30 mouse cellular contexts compared by ENCODE assay signal in genomic region chrX:8002971-8003370, GRCm38 (mm10). TPM values are rescaled to one million over a fixed set of nuclear protein-coding genes. Genes with fewer than 3 reads are reported as not detected.
DNase-seq lines count a peak whose midpoint lies in the region; ATAC-seq and TF ChIP-seq lines count a peak whose summit lies in the region.
"Had no signal": no experiment of that assay in that cellular context is flagged by ENCODE, and none has a peak within 500 bp of the region (broad histone marks: within the 10 kb centered on the region; RNA-seq: fewer than 3 reads in every experiment).

No protein-coding gene starts in this region.

- no peak for ATAC-seq in CD4-positive, CD25-positive, alpha-beta regulatory T cell, adult 4 months
- ATAC-seq in liver, embryonic 14.5 days (ENCODE audit: insufficient read depth) = no peak
- no peak for ATAC-seq in liver, embryonic 11.5 days (replicated peaks; ENCODE audit: low FRiP score)
- ATAC-seq: activated CD4-positive, CD25-positive, alpha-beta regulatory T cell, adult 4 months; forebrain, embryonic 15.5 days; hindbrain, postnatal 0 days had no signal

- no peaks in the 10 kb centered on the region for H3K79me2 ChIP-seq in myocyte (ENCODE audit: control insufficient read depth, insufficient read depth)

- H3K4me1 ChIP-seq in liver, embryonic 14.5 days (replicated peaks; ENCODE audit: control insufficient read depth in 2 of 2, insufficient read depth in 2 of 2, low read length in 1 of 2) = peaks cover 0 to 9% of the 10 kb centered on the region in 2 experiments; a peak in 2 of 4 replicates
- H3K4me1 ChIP-seq in liver, embryonic 11.5 days (replicated peaks; ENCODE audit: control insufficient read depth, insufficient read depth, low read length) = no peaks in the 10 kb centered on the region
- H3K4me1 ChIP-seq in ES-E14 (ENCODE audit: control insufficient read depth in 2 of 2, insufficient read depth in 2 of 2, low read length in 2 of 2, poor library complexity in 1 of 2) = peaks cover 0 to 10% of the 10 kb centered on the region in 2 experiments; a peak in 2 of 4 replicates
- H3K4me1 ChIP-seq: embryonic facial prominence, embryonic 15.5 days; forebrain, embryonic 15.5 days; heart, embryonic 15.5 days; hindbrain, embryonic 13.5 days had no signal

- TF ChIP-seq CTCF in liver, embryonic 14.5 days (IDR thresholded peaks at IDR 0.05; ENCODE audit: low read depth) = peak; percentile 30; the same call in 1 of the 2 replicates

- no peak overlapping the region for H3K4me3 ChIP-seq in liver, embryonic 14.5 days (ENCODE audit: insufficient read depth in 1 of 2, low read depth in 2 of 2, low read length in 2 of 2)
- no peak overlapping the region for H3K4me3 ChIP-seq in liver, embryonic 11.5 days (ENCODE audit: low read depth, low read length)
- H3K4me3 ChIP-seq in ES-E14 (ENCODE audit: insufficient read depth in 1 of 2, low read depth in 1 of 2, low read length in 2 of 2, poor library complexity in 1 of 2, severe bottlenecking in 1 of 2) (no peak overlapping the region), myocyte (no peak overlapping the region)
- H3K4me3 ChIP-seq: embryonic facial prominence, embryonic 15.5 days; erythroblast, embryonic 14.5 days; forebrain, embryonic 10.5 days; forebrain, embryonic 15.5 days; heart, embryonic 15.5 days; hindbrain, embryonic 13.5 days had no signal

- H3ac ChIP-seq in myocyte (ENCODE audit: control insufficient read depth, insufficient read length) = no peak overlapping the region

- no peaks in the 10 kb centered on the region for H3K27me3 ChIP-seq in liver, embryonic 14.5 days (ENCODE audit: control insufficient read depth, insufficient read depth, low read length)
- no peaks in the 10 kb centered on the region for H3K27me3 ChIP-seq in liver, embryonic 11.5 days (replicated peaks; ENCODE audit: control insufficient read depth, insufficient read depth, low read length)
- no peaks in the 10 kb centered on the region for H3K27me3 ChIP-seq in myocyte (ENCODE audit: control insufficient read depth, insufficient read depth, insufficient read length)
- H3K27me3 ChIP-seq: embryonic facial prominence, embryonic 15.5 days; forebrain, embryonic 15.5 days; heart, embryonic 15.5 days; hindbrain, embryonic 13.5 days had no signal

- DNase-seq in CD4-positive, CD25-positive, alpha-beta regulatory T cell, adult 2 months (ENCODE audit: low read depth, low spot score) = peak; percentile 21
- DNase-seq in liver, embryonic 14.5 days (ENCODE audit: low read depth in 3 of 3, low spot score in 3 of 3) = no peak
- DNase-seq in liver, embryonic 11.5 days (ENCODE audit: low spot score) = no peak
- DNase-seq in ES-E14 (ENCODE audit: low read depth, low spot score) = no peak
- DNase-seq in heart, adult 18-20 months = no peak
- no peak for DNase-seq in embryo, embryonic 10 days (ENCODE audit: low spot score)
- DNase-seq: adrenal gland, postnatal 14 days; B cell, adult 2 months; cerebellum, adult 18-20 months; cerebellum, postnatal 10 days; embryo, embryonic 11 days; gastrocnemius, postnatal 36 days; heart, adult 11 months; heart, postnatal 14 days had no signal

- no peak overlapping the region for H3K4me2 ChIP-seq in liver, embryonic 14.5 days (ENCODE audit: low read depth)
- H3K4me2 ChIP-seq in liver, embryonic 11.5 days = no peak overlapping the region
- H3K4me2 ChIP-seq in myocyte (ENCODE audit: low read depth) = no peak overlapping the region
- H3K4me2 ChIP-seq: embryonic facial prominence, embryonic 15.5 days; forebrain, embryonic 15.5 days; heart, embryonic 11.5 days; heart, embryonic 15.5 days; hindbrain, embryonic 13.5 days had no signal

- H3K27ac ChIP-seq in liver, embryonic 14.5 days = no peak overlapping the region
- H3K27ac ChIP-seq in liver, embryonic 11.5 days (ENCODE audit: low read depth, low read length) = no peak overlapping the region
- H3K27ac ChIP-seq in ES-E14 (ENCODE audit: insufficient read depth, low read depth, low read length, poor library complexity, severe bottlenecking) = peak overlapping the region; percentile 62
- H3K27ac ChIP-seq: embryonic facial prominence, embryonic 15.5 days; forebrain, embryonic 10.5 days; forebrain, embryonic 15.5 days; heart, embryonic 15.5 days; hindbrain, embryonic 13.5 days; hindbrain, postnatal 0 days had no signal

- 53% methylated on average over 4 of the region's 4 CpGs for WGBS in liver, embryonic 14.5 days (ENCODE audit: insufficient replicate concordance)
- 58% methylated on average over 4 of the region's 4 CpGs for WGBS in liver, embryonic 11.5 days

- TF ChIP-seq EP300 in liver, embryonic 14.5 days (IDR thresholded peaks at IDR 0.05; ENCODE audit: low read depth) = no peak

- in situ Hi-C loops in ES-E14 (cut with MboI; ENCODE audit: low sequenced_read_pairs in 2 of 2, unreplicated experiment in 2 of 2) = no loop called here

- H3K9ac ChIP-seq in liver, embryonic 14.5 days (replicated peaks) = no peak overlapping the region
- H3K9ac ChIP-seq in liver, embryonic 11.5 days (ENCODE audit: low read depth, low read length) = no peak overlapping the region
- no peak overlapping the region for H3K9ac ChIP-seq in ES-E14 (ENCODE audit: insufficient read depth, low read depth, low read length, poor library complexity, severe bottlenecking)
- H3K9ac ChIP-seq: embryonic facial prominence, embryonic 15.5 days; forebrain, embryonic 15.5 days; heart, embryonic 15.5 days; hindbrain, embryonic 13.5 days had no signal

- H3K36me3 ChIP-seq in liver, embryonic 14.5 days (replicated peaks; ENCODE audit: control insufficient read depth, insufficient read depth, low read depth) = no peaks in the 10 kb centered on the region
- no peaks in the 10 kb centered on the region for H3K36me3 ChIP-seq in liver, embryonic 11.5 days (ENCODE audit: control insufficient read depth, insufficient read depth, low read length)
- no peaks in the 10 kb centered on the region for H3K36me3 ChIP-seq in ES-E14 (ENCODE audit: control insufficient read depth, insufficient read depth, low read length, poor library complexity, severe bottlenecking)
- no peaks in the 10 kb centered on the region for H3K36me3 ChIP-seq in myocyte (ENCODE audit: control insufficient read depth, insufficient read depth)
- H3K36me3 ChIP-seq: embryonic facial prominence, embryonic 15.5 days; forebrain, embryonic 10.5 days; forebrain, embryonic 15.5 days; heart, embryonic 15.5 days; hindbrain, embryonic 13.5 days had no signal

- no peaks in the 10 kb centered on the region for H3K9me3 ChIP-seq in liver, embryonic 14.5 days (ENCODE audit: control insufficient read depth, low read length)
- H3K9me3 ChIP-seq in liver, embryonic 11.5 days (ENCODE audit: control insufficient read depth, low read length) = no peaks in the 10 kb centered on the region
- no peaks in the 10 kb centered on the region for H3K9me3 ChIP-seq in ES-E14 (ENCODE audit: control insufficient read depth, insufficient read depth, low read depth, low read length)
- H3K9me3 ChIP-seq: embryonic facial prominence, embryonic 15.5 days; forebrain, embryonic 10.5 days; forebrain, embryonic 15.5 days; heart, embryonic 15.5 days; hindbrain, embryonic 13.5 days had no signal

- no peak for TF ChIP-seq POLR2A in myocyte (IDR thresholded peaks at IDR 0.05; ENCODE audit: insufficient read length, low read depth)

TF ChIP-seq in ES-E14, 5 proteins besides CTCF, POLR2A, EP300 and RAD21:
- TF ChIP-seq CHD2 (IDR thresholded peaks at IDR 0.05; ENCODE audit: low read depth, low read length) = no peak
- no peak for TF ChIP-seq ZNF384 (IDR thresholded peaks at IDR 0.05; ENCODE audit: low read depth, low read length)
- no peak for TF ChIP-seq ZC3H11A (IDR thresholded peaks at IDR 0.05; ENCODE audit: borderline replicate concordance, low read depth, low read length)
- TF ChIP-seq MAFK (IDR thresholded peaks at IDR 0.05; ENCODE audit: insufficient read depth, low read depth, low read length) = no peak
- no peak for TF ChIP-seq HCFC1 (IDR thresholded peaks at IDR 0.05; ENCODE audit: borderline replicate concordance, insufficient read depth, low read length)
TF ChIP-seq in ES-E14: peak in this region for 0.

TF ChIP-seq in myocyte, 11 proteins besides CTCF, POLR2A, EP300 and RAD21:
- TF ChIP-seq SRF (IDR thresholded peaks at IDR 0.05; ENCODE audit: control insufficient read depth, insufficient read length, low read depth) (no peak), USF1 (IDR thresholded peaks at IDR 0.05; ENCODE audit: low read depth) (peak; percentile 31)

RNA-seq across cellular contexts. Expression of gene Glod5, which starts 15.3 kb away (rescaled TPM):
- not detected for polyA plus RNA-seq in CD4-positive, CD25-positive, alpha-beta regulatory T cell, adult 4 months (2017; shearing (Covaris generic))
- polyA plus RNA-seq in liver, embryonic 14.5 days (2012; rRNA removed) = not detected in 2 replicates
- polyA plus RNA-seq in liver, embryonic 14.5 days (2014; fragmentation: Nextera tagmentation; extraction: Ambion mirVana) = not detected in 2 replicates
- polyA plus RNA-seq in liver, embryonic 11.5 days (2014; fragmentation: Nextera tagmentation; extraction: Ambion mirVana) = 0.29 and 0.53 TPM in 2 replicates
- 4.6 and 6.2 TPM in 2 replicates for total RNA-seq in ES-E14 (2012; rRNA removed)
- not detected for polyA plus RNA-seq in myocyte (2012; fragmentation: generic; extraction: Trizol)
- total RNA-seq in heart, adult 18-20 months (2021) = not detected
- total RNA-seq: adrenal gland, adult 18-20 months; adrenal gland, postnatal 14 days; gastrocnemius, adult 8-10 months; gastrocnemius, postnatal 36 days; heart, postnatal 14 days; hematopoietic stem cell, adult 5-6 weeks; hindbrain, postnatal 0 days had no signal
- polyA plus RNA-seq: activated CD4-positive, CD25-positive, alpha-beta regulatory T cell, adult 4 months; embryonic facial prominence, embryonic 11.5 days; embryonic facial prominence, embryonic 15.5 days; erythroblast, embryonic 14.5 days; forebrain, embryonic 10.5 days; heart, embryonic 11.5 days; intestine, embryonic 14.5 days had no signal

RNA-seq across cellular contexts. Expression of gene Gata1, which starts 25.1 kb away (rescaled TPM):
- polyA plus RNA-seq in CD4-positive, CD25-positive, alpha-beta regulatory T cell, adult 4 months (2017; shearing (Covaris generic)) = 10 to 100 TPM; 43.6 to 47.9 TPM
- polyA plus RNA-seq in liver, embryonic 14.5 days (2012; rRNA removed) = 112 and 113 TPM in 2 replicates
- polyA plus RNA-seq in liver, embryonic 14.5 days (2014; fragmentation: Nextera tagmentation; extraction: Ambion mirVana) = 105 and 126 TPM in 2 replicates
- polyA plus RNA-seq in liver, embryonic 11.5 days (2014; fragmentation: Nextera tagmentation; extraction: Ambion mirVana) = 157 and 162 TPM in 2 replicates
- total RNA-seq in ES-E14 (2012; rRNA removed) = 1.1 and 1.3 TPM in 2 replicates
- not detected for polyA plus RNA-seq in myocyte (2012; fragmentation: generic; extraction: Trizol)
- not detected for total RNA-seq in heart, adult 18-20 months (2021)
- total RNA-seq: adrenal gland, adult 18-20 months; gastrocnemius, postnatal 36 days; heart, postnatal 14 days; hindbrain, postnatal 0 days had no signal
- polyA plus RNA-seq: hindbrain, postnatal 0 days had no signal

RNA-seq across cellular contexts. Expression of gene Hdac6, which starts 55.3 kb away (rescaled TPM):
- 10 to 100 TPM in 1 of 2 experiments, 1 to 10 TPM in 1; 8.3 to 15.9 TPM for polyA plus RNA-seq in CD4-positive, CD25-positive, alpha-beta regulatory T cell, adult 4 months (2017; shearing (Covaris generic))
- 10.8 and 11.9 TPM in 2 replicates for polyA plus RNA-seq in liver, embryonic 14.5 days (2012; rRNA removed)
- polyA plus RNA-seq in liver, embryonic 14.5 days (2014; fragmentation: Nextera tagmentation; extraction: Ambion mirVana) = 7.9 and 8.8 TPM in 2 replicates
- polyA plus RNA-seq in liver, embryonic 11.5 days (2014; fragmentation: Nextera tagmentation; extraction: Ambion mirVana) = 21.1 and 22.5 TPM in 2 replicates
- total RNA-seq in ES-E14 (2012; rRNA removed) = 54.6 and 98.5 TPM in 2 replicates
- polyA plus RNA-seq in myocyte (2012; fragmentation: generic; extraction: Trizol) = 11.5 TPM
- total RNA-seq in heart, adult 18-20 months (2021) = 10 to 100 TPM; 10.4 to 11.3 TPM

Comparison
In these comparisons a context has a peak if more than half of its experiments do, and no peak if none do; other contexts are left out.
1. RNA of gene Gata1, which starts 25.1 kb away (polyA plus RNA-seq): 157 to 162 TPM in liver, embryonic 11.5 days, 105 to 126 TPM in liver, embryonic 14.5 days and 43.6 to 47.9 TPM in CD4-positive, CD25-positive, alpha-beta regulatory T cell, adult 4 months; not detected in myocyte (single experiment); every median in the first group is over 10 times any median in the second.